Comparison of ENCODE assay signal across 7 mouse cellular contexts in the genomic region with DNA sequence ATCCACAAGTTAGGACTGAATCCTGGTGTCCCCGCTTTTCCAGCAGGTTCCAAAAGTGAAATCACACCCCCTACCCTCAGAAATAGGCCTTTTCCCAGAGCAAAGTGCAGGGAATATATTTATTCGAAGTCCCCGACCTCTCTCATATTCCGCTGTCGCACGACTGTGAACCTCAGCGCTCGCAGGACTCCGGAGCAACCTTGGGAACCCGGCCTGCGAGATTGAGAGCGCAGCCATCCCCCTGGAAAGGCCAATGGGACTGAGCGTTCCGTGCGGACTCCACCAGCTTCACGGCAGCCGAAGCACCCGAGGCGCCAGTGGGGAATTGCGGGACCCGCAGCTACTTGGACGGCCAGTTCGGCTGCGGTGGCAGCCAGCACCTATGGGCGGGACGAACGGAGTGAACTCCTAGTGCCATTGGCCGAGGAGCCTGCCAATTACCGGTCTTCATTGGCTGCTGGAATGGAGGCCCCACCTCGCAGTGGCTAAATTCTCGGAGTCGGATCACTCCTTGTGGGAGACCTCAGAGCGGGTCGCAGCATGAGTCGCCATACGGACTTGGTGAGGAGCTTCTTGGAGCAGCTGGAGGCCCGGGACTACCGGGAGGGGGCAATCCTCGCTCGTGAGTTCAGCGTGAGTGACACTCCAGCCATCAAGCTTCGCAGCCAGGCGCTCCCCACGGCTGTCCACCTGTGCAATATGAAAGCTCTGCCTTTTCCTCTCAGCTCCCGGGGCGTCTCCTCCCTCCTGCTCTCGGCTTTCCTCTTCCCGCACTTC. TPM values are rescaled to one million over a fixed set of nuclear protein-coding genes. Genes with fewer than 3 reads are reported as not detected.
DNase-seq lines count a peak whose midpoint lies in the region; ATAC-seq lines count a peak whose summit lies in the region.

A gene (plus strand): TSS at position 479 of the 777 bp plus-strand sequence.

- no peaks in the 10 kb centered on the region for H3K36me3 ChIP-seq in intestine, embryonic 16.5 days (ENCODE audit: control insufficient read depth, insufficient read depth, low read length)
- H3K36me3 ChIP-seq in midbrain, embryonic 11.5 days (ENCODE audit: control insufficient read depth, insufficient read depth, low read length): no peaks in the 10 kb centered on the region

- H3K9me3 ChIP-seq in intestine, embryonic 16.5 days (ENCODE audit: control insufficient read depth, low read length): no peaks in the 10 kb centered on the region
- no peaks in the 10 kb centered on the region for H3K9me3 ChIP-seq in midbrain, embryonic 11.5 days (ENCODE audit: control insufficient read depth, low read length)

- peak within 1 kb of the TSS; percentile 80 for H3K4me2 ChIP-seq in intestine, embryonic 16.5 days (ENCODE audit: low read depth, low read length)
- peak within 1 kb of the TSS; percentile 86 for H3K4me2 ChIP-seq in midbrain, embryonic 11.5 days

- H3K27ac ChIP-seq in intestine, embryonic 16.5 days (ENCODE audit: low read length): peak within 1 kb of the TSS; percentile 71
- H3K27ac ChIP-seq in midbrain, embryonic 11.5 days (ENCODE audit: low read depth, low read length): no peak within 1 kb of the TSS

- H3K4me3 ChIP-seq in intestine, embryonic 16.5 days (ENCODE audit: low read length): peak within 1 kb of the TSS; percentile 68
- peak within 1 kb of the TSS; percentile 47 for H3K4me3 ChIP-seq in midbrain, embryonic 11.5 days (ENCODE audit: low read depth, low read length)

- intact Hi-C loops in left cerebral cortex, postnatal 36 days (cut with DNase I): no loop called here

- peak; percentile 95 for DNase-seq in adrenal gland, adult 2 months
- peak; percentile 77 for DNase-seq in embryo, embryonic 11.5 days (ENCODE audit: low read depth, low spot score)
- peak; percentile 64 to 80 for DNase-seq in gastrocnemius, postnatal 4 days (ENCODE audit: low spot score in 2 of 2)
- DNase-seq in left cerebral cortex, postnatal 36 days (ENCODE audit: low spot score in 2 of 2): peak; percentile 84 to 87
- DNase-seq in midbrain, embryonic 11.5 days (ENCODE audit: low spot score, missing footprints): peak; percentile 100
- DNase-seq in skeletal muscle tissue, adult 2 months (ENCODE audit: low read depth, low spot score): peak; percentile 80

- peak; percentile 97 for ATAC-seq in intestine, embryonic 16.5 days
- peak; percentile 96 for ATAC-seq in midbrain, embryonic 11.5 days (ENCODE audit: low FRiP score)

- WGBS in intestine, embryonic 16.5 days: under 1% methylated on average over 48 of the region's 48 CpGs
- WGBS in midbrain, embryonic 11.5 days: under 1% methylated on average over 48 of the region's 48 CpGs

- H3K9ac ChIP-seq in intestine, embryonic 16.5 days (ENCODE audit: low read depth, low read length): peak within 1 kb of the TSS; percentile 75
- H3K9ac ChIP-seq in midbrain, embryonic 11.5 days (ENCODE audit: low read length): peak within 1 kb of the TSS; percentile 60

- H3K4me1 ChIP-seq in intestine, embryonic 16.5 days (ENCODE audit: control insufficient read depth, insufficient read depth, low read length): peaks cover 5% of the 10 kb centered on the region
- peaks cover 3% of the 10 kb centered on the region for H3K4me1 ChIP-seq in midbrain, embryonic 11.5 days (ENCODE audit: control insufficient read depth, insufficient read depth, low read length)

- H3K27me3 ChIP-seq in intestine, embryonic 16.5 days (replicated peaks; ENCODE audit: control insufficient read depth, insufficient read depth, low read length): no peaks in the 10 kb centered on the region
- H3K27me3 ChIP-seq in midbrain, embryonic 11.5 days (ENCODE audit: control insufficient read depth, insufficient read depth, low read length): peaks cover 28% of the 10 kb centered on the region

RNA-seq across cellular contexts. Expression of the gene that starts here (rescaled TPM):
- total RNA-seq in adrenal gland, adult 2 months (2021): 1 to 10 TPM; 2.8 to 3.3 TPM
- 71.5 and 109 TPM in 2 replicates for polyA plus RNA-seq in adrenal gland, adult 2 months (2012; rRNA removed)
- total RNA-seq in gastrocnemius, postnatal 4 days (2021): 1 to 10 TPM; 8.4 to 9.3 TPM
- 33.4 and 33.8 TPM in 2 replicates for polyA plus RNA-seq in intestine, embryonic 16.5 days (2015; fragmentation: Nextera tagmentation; extraction: Ambion mirVana)
- 1 to 10 TPM; 3.5 to 6.1 TPM for total RNA-seq in left cerebral cortex, postnatal 36 days (2021)
- 5.5 and 7.3 TPM in 2 replicates for polyA plus RNA-seq in midbrain, embryonic 11.5 days (2014; fragmentation: Nextera tagmentation; extraction: Ambion mirVana)
